Mouse (Mus musculus) ZHBTc4 (cell line): ENCODE measurements around the gene Rps25.
"Not testable (repeated sequence)": the region's sequence is repeated elsewhere in the genome, so short reads cannot be mapped to it uniquely, and the experiment has no call there.

ENCODE experiments used
- DNase-seq: peaks from one replicate; pipeline ENCODE4 v3.0.0-alpha.2; 2011; ENCODE audit warnings: low read depth, low spot score

Rps25 gene

GRCm38 (mm10) chr9:44401081-44401480 is 5.9 kb upstream of the Rps25 start:
- DNase-seq = no peak

DNA sequence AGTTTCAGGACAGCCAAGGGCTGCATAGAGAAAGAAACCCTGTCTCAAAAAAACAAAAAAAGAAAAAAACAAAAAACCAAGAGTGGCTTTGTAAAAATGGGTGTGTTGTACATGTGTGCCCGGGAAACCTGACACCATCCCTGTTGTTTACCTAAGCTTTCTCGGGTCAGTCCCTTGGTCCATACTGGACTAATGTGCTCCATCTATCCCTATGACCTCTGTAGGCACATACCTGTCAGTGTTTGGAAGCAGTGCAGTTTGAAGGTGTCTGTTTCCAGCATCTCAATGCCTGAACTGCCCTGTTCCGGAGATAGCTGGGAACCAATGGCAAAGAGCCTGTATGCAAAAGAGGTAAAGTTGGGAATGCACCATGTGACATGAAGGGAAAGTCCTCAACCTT is 1.9 kb upstream of the Rps25 start:
- DNase-seq = no peak

- DNase-seq = no peak
Measured at GRCm38 (mm10) chr9:44407752-44408097, 786 bp downstream of the Rps25 start.

DNA sequence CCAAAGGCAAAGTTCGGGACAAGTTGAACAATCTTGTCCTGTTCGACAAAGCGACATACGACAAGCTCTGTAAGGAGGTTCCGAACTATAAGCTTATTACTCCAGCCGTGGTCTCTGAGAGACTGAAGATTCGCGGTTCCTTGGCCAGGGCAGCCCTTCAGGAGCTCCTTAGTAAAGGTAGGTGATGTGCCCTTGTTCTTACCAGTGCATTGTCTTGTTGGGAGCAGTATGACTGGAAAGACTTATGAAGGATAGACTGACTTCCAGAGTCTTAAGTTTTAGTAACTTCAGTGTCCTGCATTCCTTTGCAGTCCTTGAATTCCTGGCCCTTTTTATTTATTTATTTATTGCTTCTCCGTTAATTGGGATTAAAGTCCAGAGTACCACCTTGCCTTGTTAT is 1.8 kb downstream of the Rps25 start:
- not testable (repeated sequence) for DNase-seq

GRCm38 (mm10) chr9:44410647-44411336 is 3.9 kb downstream of the Rps25 start:
- DNase-seq = peak; percentile 75

- no peak for DNase-seq
Measured at GRCm38 (mm10) chr9:44411601-44412130, 4.7 kb downstream of the Rps25 start.

DNA sequence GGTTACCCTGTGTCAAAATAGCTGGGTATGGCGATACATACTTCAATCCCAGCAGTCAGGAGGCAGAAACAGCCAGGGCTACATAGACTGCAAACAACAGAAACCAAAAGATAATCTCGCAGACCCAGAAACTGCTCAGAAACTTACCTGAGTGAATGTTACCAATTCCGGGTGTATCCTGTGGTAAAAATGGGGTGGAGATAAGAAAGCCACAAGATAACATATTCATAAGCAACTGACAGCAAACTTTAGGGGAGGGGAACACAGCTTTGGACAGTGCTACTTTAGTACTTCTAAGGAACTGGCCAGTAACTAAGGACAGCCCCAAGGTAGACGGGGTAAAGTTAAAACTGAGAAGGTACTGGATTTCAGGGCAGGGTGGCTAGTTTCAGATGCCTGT is 5.4 kb downstream of the Rps25 start:
- DNase-seq = no peak

DNA sequence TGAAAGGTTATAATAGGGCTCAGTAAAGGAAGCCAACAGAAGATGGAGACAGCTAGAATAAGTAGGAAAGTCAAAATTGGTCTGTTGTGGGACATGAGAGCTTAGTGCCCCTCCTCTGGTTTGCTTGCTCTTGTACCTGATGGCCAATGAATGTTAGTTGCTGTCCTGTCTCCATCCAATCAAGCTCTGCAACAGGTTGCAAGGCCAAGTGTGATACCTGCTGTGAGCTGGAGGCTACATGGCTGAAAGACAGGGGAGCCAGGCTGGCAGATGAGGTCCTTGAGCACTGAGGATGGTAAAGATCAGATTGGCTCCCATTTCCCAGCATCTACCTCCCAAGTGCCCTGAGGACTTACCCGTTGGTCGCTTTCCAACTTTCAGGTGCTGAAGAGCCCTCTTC is 5.8 kb downstream of the Rps25 start:
- DNase-seq = no peak

DNA sequence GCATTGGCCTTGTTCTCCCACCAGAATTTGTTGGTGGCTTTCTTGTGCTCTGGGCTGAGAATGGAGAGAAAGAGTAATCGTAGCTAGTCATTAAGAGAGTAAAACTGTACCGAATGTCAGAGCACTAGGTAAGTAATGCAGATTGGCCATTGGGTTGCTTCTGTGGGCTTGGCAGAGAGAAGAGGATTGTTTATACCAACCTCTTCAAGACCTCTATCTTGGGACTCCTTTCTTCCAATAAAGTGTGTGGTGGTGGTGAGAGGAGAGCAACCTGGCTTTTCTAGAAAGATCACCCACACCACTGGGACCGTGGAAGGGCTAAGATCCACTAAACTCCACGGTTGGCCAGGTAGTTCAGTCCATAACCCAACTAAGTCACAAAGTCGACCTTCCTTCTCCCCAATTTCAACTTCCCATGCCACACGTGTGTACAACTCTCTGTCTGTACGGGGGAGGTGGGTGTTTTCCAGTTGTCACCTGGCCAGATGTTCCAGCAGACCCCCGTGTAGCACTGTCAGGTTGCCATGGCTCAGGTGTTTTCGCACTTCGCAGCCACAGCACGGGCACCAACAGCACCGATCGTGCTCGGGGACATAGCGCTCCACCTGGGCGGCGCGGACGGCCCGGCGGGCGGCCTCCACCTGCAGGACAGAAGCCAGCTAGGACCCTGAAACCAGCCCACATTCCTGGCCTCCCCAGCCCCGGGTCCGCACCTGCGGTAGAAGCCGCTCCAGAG is 10.4 kb downstream of the Rps25 start:
- no peak for DNase-seq

GRCm38 (mm10) chr9:44417892-44418363 is 11.0 kb downstream of the Rps25 start:
- peak; percentile 93 for DNase-seq

DNA sequence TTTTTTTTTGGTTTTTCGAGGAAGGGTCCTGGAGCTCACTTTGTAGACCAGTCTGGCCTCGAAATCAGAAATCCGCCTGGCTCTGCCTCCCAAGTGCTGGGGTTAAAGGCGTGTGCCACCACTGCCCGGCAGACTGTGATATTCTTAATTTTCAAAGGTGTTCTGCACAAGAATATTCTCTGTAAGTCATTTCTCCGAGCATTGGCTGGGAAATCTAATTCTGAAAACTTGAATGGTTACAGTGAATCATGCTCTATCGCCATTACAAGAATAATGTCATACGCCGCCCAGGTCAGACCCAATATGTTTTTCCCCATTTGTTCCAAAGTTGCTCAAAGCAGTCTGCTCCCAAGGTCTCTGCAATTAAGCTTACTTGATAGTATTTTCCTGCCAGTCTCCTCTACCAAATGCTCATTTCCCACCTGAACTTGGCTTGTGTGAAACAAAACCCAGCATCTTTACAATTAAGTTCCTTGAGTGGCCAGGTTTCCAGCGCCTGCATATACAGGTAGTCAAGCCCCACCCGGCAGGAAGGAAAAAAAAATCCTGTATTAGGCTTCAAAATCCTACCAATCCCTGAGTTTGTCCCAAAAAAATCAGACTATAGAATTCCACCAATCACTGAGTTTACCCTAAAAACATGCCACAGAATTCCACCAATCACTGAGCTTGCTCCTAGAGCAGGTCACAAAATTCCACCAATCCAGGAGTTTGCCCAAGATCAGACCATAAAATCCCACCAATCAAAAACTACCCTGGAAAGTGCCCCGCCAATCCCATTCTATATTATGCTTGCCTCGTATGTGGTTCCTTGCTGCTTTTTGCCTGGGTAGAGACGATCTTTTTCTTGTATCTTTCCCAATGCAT is 11.8 kb downstream of the Rps25 start, which contains the start of gene Ccdc84:
Gene Ccdc84 (minus strand): TSS at position 51 of the 867 bp plus-strand sequence.
- DNase-seq = peak; percentile 95

DNA sequence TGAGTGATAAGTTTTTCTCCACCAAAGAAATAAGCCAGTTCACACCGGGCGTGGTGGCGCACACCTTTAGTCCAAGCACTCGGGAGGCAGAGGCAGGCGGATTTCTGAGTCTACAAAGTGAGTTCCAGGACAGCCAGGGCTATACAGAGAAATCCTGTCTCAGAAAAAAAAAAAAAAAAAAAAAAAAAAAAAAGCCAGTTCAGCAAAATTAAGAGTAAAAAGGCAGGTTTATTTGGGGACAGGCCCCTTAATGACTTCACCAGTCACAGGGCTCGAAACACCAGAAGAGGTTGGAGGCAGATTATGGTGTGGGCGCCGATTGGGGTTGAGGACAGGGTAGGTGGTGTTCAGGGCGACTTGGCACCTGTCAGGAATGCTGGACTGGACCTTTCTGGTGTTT is 12.8 kb downstream of the Rps25 start:
- DNase-seq = not testable (repeated sequence)

DNA sequence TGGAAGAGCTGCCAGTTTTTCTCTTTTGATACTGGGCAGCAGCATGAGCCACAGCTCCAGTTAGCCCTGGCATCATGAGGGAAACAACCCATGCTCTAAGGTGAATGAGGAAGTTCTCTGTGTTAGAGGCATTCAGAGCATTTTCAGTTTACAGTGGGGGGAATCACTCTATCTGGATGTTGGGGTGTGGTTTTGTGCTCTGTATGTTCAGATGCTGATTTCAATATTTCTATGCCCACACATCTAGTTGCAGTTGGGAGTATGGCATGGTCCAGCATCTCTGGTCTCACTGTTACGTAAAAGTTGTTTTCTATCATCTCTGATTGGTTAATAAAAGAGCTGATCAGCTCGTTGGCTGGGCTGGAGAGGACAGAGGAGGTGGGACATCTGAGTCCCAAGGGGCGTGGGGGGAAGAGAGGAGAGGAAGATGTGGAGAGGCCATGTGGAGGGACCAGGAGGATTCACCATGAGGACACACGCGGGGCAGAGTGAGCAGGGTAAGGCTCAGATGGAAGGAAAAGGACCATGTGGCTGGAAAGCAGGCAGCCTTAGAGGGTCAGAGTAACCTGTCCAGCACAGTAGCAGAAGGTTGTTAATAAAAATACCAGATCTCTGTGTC is 13.4 kb downstream of the Rps25 start:
- peak; percentile 82 for DNase-seq

- DNase-seq = peak; percentile 58
Measured at GRCm38 (mm10) chr9:44423576-44423975, 16.6 kb downstream of the Rps25 start.

GRCm38 (mm10) chr9:44432577-44433185 is 25.7 kb downstream of the Rps25 start:
- DNase-seq = peak; percentile 48

DNA sequence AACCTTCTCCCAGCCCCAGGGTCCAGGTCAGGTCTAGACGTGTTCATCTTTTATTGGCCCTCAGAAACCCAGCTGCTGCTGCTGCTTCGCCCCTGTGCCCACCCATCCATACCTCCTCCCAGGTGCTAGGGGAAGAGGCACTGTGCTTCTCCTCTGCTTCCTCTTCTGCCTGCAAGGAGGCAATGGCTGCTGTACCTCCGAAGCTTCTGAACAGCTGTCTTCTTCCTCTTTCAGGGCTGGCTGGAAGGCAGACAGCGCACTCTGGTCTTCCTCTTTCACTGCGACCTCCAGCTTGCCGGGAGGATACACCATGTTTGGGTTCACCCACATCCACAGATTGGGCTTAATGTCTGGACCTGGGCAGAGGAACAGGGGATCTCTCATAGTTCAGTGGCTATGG is 28.8 kb downstream of the Rps25 start:
- no peak for DNase-seq

- DNase-seq = peak; percentile 84
Measured at GRCm38 (mm10) chr9:44440961-44441360, 34.0 kb downstream of the Rps25 start, which contains the start of gene Foxr1. TSS of gene Foxr1 (minus strand) at chr9:44441136.

GRCm38 (mm10) chr9:44444402-44445025 is 37.6 kb downstream of the Rps25 start:
- DNase-seq = not testable (repeated sequence)

GRCm38 (mm10) chr9:44450387-44450786 is 43.4 kb downstream of the Rps25 start:
- DNase-seq = peak; percentile 77

- peak; percentile 93 for DNase-seq
Measured at GRCm38 (mm10) chr9:44454132-44454890, 47.4 kb downstream of the Rps25 start.
